Mouse (Mus musculus): ENCODE results near the gene Plod1. TPM values are rescaled to one million over a fixed set of nuclear protein-coding genes. Genes with fewer than 3 reads are reported as not detected.
A peak's percentile ranks its signal among the peaks of the same experiment; 100 is the strongest.

Gene Plod1
- polyA plus RNA-seq (2015; fragmentation: Nextera tagmentation; extraction: Ambion mirVana): 26.6 and 28.1 TPM in 2 replicates

DNA sequence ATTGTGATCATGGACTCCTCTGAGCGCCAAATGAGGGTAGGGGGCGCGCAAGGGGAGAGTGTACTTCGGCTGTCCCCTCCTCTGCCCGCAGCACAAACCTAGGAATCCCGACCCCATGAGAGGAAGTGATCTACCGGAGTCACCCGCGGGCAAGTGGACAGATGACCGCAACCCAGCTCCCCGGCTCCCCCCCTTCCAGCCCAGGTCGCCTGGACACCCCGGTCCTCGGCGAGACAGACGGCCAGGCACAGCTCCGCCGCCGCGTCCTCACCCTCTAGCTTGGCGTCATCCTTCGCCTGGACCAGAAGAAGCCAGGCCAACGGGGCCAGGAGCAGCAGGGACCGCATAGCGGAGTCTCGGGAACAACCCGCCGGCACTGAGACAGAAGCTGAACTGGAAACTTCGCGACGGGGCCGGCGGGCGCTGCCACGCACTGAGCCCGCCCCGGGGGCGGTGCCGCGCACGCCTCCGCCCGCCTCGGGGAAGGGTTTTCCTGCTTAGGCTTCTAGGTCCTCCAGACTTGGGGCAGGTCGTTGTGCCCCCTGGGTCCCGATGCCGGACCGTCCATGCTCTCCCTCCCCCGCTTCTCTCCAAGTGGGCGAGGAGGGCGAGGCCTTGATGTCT lies at the start of gene Plod1:
TSS of gene Plod1 (minus strand) at position 437 of the 624 bp plus-strand sequence.
- Histone ChIP-seq H3K9me3 (no peaks in the 10 kb centered on the region), H3K36me3 (no peaks in the 10 kb centered on the region), H3K27me3 (peaks cover 15% of the 10 kb centered on the region; the same call in 1 of the 2 replicates), H3K4me2 (peak within 1 kb of the TSS; percentile 73), H3K4me1 (replicated peaks) (peaks cover 21% of the 10 kb centered on the region), H3K9ac (peak within 1 kb of the TSS; percentile 71), H3K4me3 (peak within 1 kb of the TSS; percentile 52), H3K27ac (peak within 1 kb of the TSS; percentile 72; the same call in 1 of the 2 replicates)
- ATAC-seq (ENCODE audit: low FRiP score): peak; percentile 41
- WGBS: under 1% methylated on average over 51 of the region's 51 CpGs

- no peaks in the 10 kb centered on the region for H3K4me1 ChIP-seq (replicated peaks)
- H3K27me3 ChIP-seq: no peaks in the 10 kb centered on the region
- no peak within 1 kb of the TSS for H3K9ac ChIP-seq
- H3K4me3 ChIP-seq: no peak within 1 kb of the TSS
- no peak for ATAC-seq (ENCODE audit: low FRiP score)
- WGBS: 41% methylated on average over 20 of the region's 20 CpGs
- H3K9me3 ChIP-seq: no peaks in the 10 kb centered on the region
- H3K4me2 ChIP-seq: no peak within 1 kb of the TSS
- H3K27ac ChIP-seq: no peak within 1 kb of the TSS
- H3K36me3 ChIP-seq: no peaks in the 10 kb centered on the region
Observed at GRCm38 (mm10) chr4:147985205-147986132, 48.9 kb upstream of the Plod1 start, which contains the start of gene Nppb. Nppb (plus strand) TSS chr4:147985788.

DNA sequence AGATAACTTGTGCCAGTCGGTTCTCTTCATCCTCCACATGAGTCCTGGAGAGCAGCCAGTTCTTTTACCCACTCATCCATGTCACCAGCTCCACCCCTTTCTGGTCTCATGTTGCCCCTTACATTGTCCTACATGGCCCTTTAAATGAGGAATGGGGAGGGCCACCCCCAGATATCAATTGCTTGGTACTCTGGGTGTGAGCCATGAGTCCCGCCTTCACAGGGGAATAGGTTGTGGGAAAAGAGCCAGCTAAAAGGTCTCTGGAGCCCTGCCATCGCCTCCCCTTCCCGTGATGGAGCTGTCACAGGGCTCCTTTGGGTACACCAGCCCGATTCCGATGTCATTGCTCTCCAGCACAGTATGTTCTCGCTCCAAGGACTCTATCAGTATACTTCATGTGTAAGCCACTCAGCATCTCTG lies 42.9 kb upstream of the Plod1 start:
- Histone ChIP-seq H3K9ac (no peak overlapping the region), H3K27me3 (no peaks in the 10 kb centered on the region), H3K9me3 (no peaks in the 10 kb centered on the region), H3K4me2 (no peak overlapping the region), H3K36me3 (no peaks in the 10 kb centered on the region), H3K4me1 (replicated peaks) (no peaks in the 10 kb centered on the region), H3K27ac (no peak overlapping the region), H3K4me3 (no peak overlapping the region)
- ATAC-seq (ENCODE audit: low FRiP score): no peak
- 71% methylated on average over 7 of the region's 7 CpGs for WGBS

GRCm38 (mm10) chr4:147978391-147978790 lies 41.8 kb upstream of the Plod1 start:
- no peak for ATAC-seq (ENCODE audit: low FRiP score)
- no peaks in the 10 kb centered on the region for H3K9me3 ChIP-seq
- H3K27ac ChIP-seq: no peak overlapping the region
- no peak overlapping the region for H3K4me2 ChIP-seq
- no peak overlapping the region for H3K9ac ChIP-seq
- no peaks in the 10 kb centered on the region for H3K27me3 ChIP-seq
- H3K36me3 ChIP-seq: no peaks in the 10 kb centered on the region
- H3K4me1 ChIP-seq (replicated peaks): no peaks in the 10 kb centered on the region
- H3K4me3 ChIP-seq: no peak overlapping the region
- WGBS: 91% methylated on average over 6 of the region's 6 CpGs

DNA sequence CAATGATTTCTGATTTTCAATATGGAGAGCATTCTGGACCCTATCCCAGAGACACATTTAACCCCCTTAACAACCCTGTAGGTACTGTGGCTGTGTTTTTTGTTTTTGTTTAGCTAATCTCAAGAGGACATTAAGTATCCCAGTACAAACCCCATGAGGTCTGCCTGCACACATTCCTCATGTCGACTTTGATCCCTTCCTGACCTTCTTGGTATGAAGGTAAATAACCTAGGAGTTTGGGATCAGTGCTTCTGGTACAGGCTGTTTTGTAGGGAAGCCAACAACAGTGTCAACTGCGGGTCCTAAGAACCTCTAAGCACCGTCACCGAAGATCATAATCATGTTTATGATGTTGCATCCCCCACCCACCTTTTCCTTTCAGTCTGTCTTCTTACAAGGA lies 41.2 kb upstream of the Plod1 start:
- Histone ChIP-seq H3K27ac (no peak overlapping the region), H3K9me3 (no peaks in the 10 kb centered on the region), H3K4me3 (no peak overlapping the region), H3K27me3 (no peaks in the 10 kb centered on the region), H3K4me2 (no peak overlapping the region), H3K4me1 (replicated peaks) (no peaks in the 10 kb centered on the region), H3K9ac (no peak overlapping the region), H3K36me3 (no peaks in the 10 kb centered on the region)
- ATAC-seq (ENCODE audit: low FRiP score): no peak
- WGBS: 88% methylated on average over 4 of the region's 4 CpGs

GRCm38 (mm10) chr4:147976237-147976636 lies 39.7 kb upstream of the Plod1 start:
- no peak for ATAC-seq (ENCODE audit: low FRiP score)
- 79% methylated on average over 3 of the region's 3 CpGs for WGBS
- no peaks in the 10 kb centered on the region for H3K9me3 ChIP-seq
- no peak overlapping the region for H3K9ac ChIP-seq
- H3K27me3 ChIP-seq: no peaks in the 10 kb centered on the region
- H3K4me3 ChIP-seq: no peak overlapping the region
- no peaks in the 10 kb centered on the region for H3K4me1 ChIP-seq (replicated peaks)
- no peak overlapping the region for H3K4me2 ChIP-seq
- no peaks in the 10 kb centered on the region for H3K36me3 ChIP-seq
- no peak overlapping the region for H3K27ac ChIP-seq

DNA sequence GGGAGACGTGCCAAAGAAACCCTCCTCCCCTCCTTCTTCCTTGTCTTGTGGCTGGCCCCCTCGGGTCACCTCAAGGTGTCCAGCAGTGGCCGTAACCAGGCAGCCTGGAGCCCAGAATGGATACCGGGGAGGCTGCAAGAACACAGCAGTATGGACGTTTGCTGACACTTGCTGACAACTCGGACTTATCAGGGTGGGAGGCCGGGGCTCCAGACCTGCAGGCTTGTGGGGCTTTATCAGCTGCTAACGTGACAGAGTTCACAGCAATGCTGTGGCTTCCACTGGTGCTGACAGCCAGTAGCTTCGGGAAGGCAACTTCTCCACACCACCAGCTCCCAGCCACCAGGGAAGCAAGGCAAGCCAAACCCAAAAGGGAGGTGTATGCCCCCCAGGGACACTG lies 32.8 kb upstream of the Plod1 start:
- no peak for ATAC-seq (ENCODE audit: low FRiP score)
- Histone ChIP-seq H3K4me2 (no peak overlapping the region), H3K9ac (no peak overlapping the region), H3K27me3 (no peaks in the 10 kb centered on the region), H3K9me3 (no peaks in the 10 kb centered on the region), H3K4me1 (replicated peaks) (no peaks in the 10 kb centered on the region), H3K27ac (no peak overlapping the region), H3K36me3 (no peaks in the 10 kb centered on the region), H3K4me3 (no peak overlapping the region)
- WGBS: 62% methylated on average over 9 of the region's 9 CpGs

GRCm38 (mm10) chr4:147968816-147969215 lies 32.2 kb upstream of the Plod1 start:
- ATAC-seq (ENCODE audit: low FRiP score): no peak
- no peak overlapping the region for H3K27ac ChIP-seq
- H3K4me1 ChIP-seq (replicated peaks): no peaks in the 10 kb centered on the region
- H3K9me3 ChIP-seq: no peaks in the 10 kb centered on the region
- no peaks in the 10 kb centered on the region for H3K36me3 ChIP-seq
- H3K27me3 ChIP-seq: no peaks in the 10 kb centered on the region
- no peak overlapping the region for H3K4me3 ChIP-seq
- WGBS: 77% methylated on average over 2 of the region's 2 CpGs
- no peak overlapping the region for H3K4me2 ChIP-seq
- H3K9ac ChIP-seq: no peak overlapping the region

GRCm38 (mm10) chr4:147965712-147966111 lies 29.1 kb upstream of the Plod1 start:
- WGBS: 86% methylated on average over 7 of the region's 7 CpGs
- Histone ChIP-seq H3K9ac (no peak overlapping the region), H3K4me3 (no peak overlapping the region), H3K9me3 (no peaks in the 10 kb centered on the region), H3K4me1 (replicated peaks) (no peaks in the 10 kb centered on the region), H3K27ac (no peak overlapping the region), H3K27me3 (no peaks in the 10 kb centered on the region), H3K4me2 (no peak overlapping the region), H3K36me3 (no peaks in the 10 kb centered on the region)
- ATAC-seq (ENCODE audit: low FRiP score): no peak

DNA sequence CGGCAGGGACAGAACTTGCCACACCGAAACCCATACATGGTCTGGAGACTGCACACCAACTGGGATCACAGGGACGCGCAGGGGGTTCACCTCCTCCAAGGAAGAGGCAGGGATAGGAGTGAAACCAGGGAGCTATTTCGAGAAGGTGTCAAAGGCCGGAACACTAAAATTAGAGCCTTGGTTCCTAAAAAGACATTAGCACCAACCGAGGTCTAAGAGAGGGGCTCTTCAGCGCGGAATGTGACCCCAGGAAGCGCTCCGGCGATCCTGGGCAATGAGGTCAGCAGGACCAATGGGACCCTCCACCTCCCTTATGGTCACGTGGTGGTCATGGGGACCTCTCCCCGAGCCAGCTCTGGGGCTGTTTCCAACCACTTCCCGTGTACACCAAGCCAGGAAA lies 27.1 kb upstream of the Plod1 start:
- Histone ChIP-seq H3K9ac (no peak overlapping the region), H3K4me3 (no peak overlapping the region), H3K27ac (no peak overlapping the region), H3K4me1 (replicated peaks) (no peaks in the 10 kb centered on the region; the same call in 1 of the 2 replicates), H3K36me3 (no peaks in the 10 kb centered on the region), H3K27me3 (no peaks in the 10 kb centered on the region), H3K9me3 (no peaks in the 10 kb centered on the region), H3K4me2 (no peak overlapping the region)
- ATAC-seq (ENCODE audit: low FRiP score): no peak
- 92% methylated on average over 15 of the region's 15 CpGs for WGBS

DNA sequence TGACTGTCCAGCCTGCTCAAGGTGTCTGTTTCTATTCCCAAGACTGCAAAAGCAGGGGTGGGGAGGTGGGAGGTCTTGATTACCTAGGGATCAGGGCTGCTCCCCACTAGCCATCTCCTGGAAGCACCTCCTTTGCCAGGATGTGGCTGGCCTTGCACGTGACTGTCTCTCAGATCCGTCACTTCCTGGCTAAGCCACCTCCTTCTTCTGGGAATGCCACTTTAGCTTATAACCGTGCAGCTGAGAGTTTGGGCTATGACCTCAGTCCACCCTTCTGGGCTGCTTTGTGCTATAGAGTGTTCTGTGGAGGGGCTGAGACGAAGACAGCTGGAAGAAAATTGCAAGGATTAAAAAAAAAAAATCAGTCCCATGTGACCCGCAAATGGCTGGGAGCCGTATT lies 26.2 kb upstream of the Plod1 start:
- no peak overlapping the region for H3K9ac ChIP-seq
- no peak overlapping the region for H3K27ac ChIP-seq
- WGBS: 56% methylated on average over 6 of the region's 6 CpGs
- H3K9me3 ChIP-seq: no peaks in the 10 kb centered on the region
- H3K4me2 ChIP-seq: no peak overlapping the region
- no peaks in the 10 kb centered on the region for H3K27me3 ChIP-seq
- H3K4me1 ChIP-seq (replicated peaks): no peaks in the 10 kb centered on the region; the same call in 1 of the 2 replicates
- no peak overlapping the region for H3K4me3 ChIP-seq
- no peak for ATAC-seq (ENCODE audit: low FRiP score)
- no peaks in the 10 kb centered on the region for H3K36me3 ChIP-seq

DNA sequence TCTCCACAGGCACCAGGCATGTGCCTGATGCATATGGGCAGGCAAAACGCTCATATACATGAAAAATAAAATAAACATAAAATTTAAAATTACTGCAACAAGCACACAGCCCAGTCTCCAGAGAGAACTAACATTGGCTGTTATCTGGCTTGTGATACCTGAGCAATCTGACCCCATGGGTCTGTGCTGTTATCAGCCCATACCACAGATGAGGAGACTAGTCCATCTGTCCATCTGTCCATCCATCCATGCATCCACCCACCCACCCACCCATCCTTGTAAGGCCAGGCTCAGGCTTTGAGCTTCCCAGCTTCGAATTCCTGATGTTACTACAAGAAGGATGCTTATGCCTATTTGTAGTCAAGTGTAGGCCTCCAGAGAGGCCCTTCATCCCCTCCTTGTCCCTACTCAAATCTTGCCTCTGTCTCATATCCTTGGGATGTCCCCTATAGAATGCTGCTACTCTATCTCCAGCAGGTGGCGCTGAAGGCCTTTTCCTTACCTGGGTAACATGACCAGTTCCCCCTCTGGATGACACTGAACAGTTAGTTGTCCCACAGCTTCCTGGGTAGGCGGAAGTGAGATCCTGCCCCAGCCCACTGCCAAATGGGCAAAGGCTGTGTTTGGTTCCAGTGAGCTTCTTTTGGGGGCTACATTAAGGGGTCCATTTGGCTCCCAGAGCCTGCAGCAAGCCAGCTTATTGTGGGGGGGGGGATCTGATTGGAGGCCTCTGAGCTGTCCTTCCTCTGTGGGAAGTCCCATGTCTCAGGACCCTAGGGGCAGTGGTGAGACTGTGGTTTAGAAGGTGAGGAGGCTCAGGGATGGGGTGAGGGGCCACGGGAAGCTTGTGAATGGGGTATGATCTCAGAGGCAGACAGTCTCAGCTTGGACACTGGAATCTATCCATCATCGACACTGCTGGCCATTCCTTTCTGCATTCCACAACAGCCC lies 23.6 kb upstream of the Plod1 start:
- Histone ChIP-seq H3K9ac (no peak overlapping the region), H3K36me3 (no peaks in the 10 kb centered on the region), H3K9me3 (no peaks in the 10 kb centered on the region), H3K4me3 (no peak overlapping the region), H3K4me2 (no peak overlapping the region), H3K4me1 (replicated peaks) (no peaks in the 10 kb centered on the region; the same call in 1 of the 2 replicates), H3K27ac (no peak overlapping the region), H3K27me3 (no peaks in the 10 kb centered on the region)
- 48% methylated on average over 6 of the region's 6 CpGs for WGBS
- ATAC-seq (ENCODE audit: low FRiP score): peak; percentile 84

All from hindbrain, embryonic 13.5 days (tissue).